Mouse (Mus musculus): ENCODE results near the gene Zmynd15. TPM values are rescaled to one million over a fixed set of nuclear protein-coding genes. Genes with fewer than 3 reads are reported as not detected.
"Not testable (repeated sequence)": the region's sequence is repeated elsewhere in the genome, so short reads cannot be mapped to it uniquely, and the experiment has no call there.

The Zmynd15 gene
- total RNA-seq, 4 experiments from 2014 or later = 1.7 to 4.3 (median 3.0) TPM

GRCm38 (mm10) chr11:70447373-70447772 lies 11.9 kb upstream of the Zmynd15 start:
- no peak for DNase-seq

DNA sequence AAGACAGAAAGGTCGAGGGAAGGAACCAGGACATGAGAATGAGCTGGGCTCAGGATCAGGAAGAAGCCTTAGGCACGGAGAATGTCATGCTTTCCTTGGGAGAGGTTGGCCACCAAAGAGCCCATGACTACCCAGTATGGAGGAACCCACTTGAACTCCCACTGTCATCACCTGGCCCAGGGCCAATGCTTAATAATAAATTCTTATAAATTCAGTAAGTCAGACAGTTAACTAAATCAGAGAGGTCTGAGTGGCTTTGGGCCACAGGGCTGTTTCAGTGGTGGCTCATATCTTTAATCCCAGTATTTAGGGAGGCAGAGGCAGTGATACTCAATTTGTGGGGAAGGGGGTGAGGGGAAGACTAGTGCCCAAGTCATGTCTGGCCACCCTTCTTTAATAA lies 8.3 kb upstream of the Zmynd15 start:
- no peak for DNase-seq

DNA sequence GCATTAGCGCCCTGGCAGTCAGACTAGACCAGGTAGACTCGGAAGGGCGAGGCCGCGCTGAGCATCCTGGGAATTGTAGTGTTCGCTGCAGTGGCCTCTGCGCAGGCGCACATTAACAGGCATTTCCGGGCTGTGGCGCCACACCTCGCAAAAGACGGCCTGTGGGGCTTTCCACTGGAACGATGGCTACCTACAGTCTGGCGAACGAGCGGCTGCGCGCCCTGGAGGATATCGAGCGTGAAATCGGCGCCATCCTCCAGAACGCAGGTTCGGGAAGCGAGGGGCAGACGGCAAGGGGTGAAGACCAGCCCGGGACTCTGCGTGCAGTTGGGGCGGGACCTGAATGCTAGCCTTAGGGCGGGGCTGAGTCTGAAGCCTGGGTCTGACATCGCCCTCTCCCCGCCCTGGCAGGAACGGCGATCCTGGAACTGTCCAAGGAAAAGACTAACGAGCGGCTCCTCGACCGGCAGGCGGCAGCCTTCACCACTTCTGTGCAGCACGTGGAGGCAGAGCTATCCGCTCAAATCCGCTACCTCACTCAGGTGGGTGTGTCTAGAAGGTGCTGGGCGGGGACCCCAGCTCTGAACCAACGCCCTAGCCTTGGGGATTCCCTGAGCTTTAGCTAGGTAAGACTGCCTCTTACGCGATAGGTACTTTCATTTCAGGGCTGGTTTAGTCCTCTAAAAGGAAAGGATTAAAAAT lies 7.3 kb upstream of the Zmynd15 start, which contains the start of gene Med11:
TSS of gene Med11 (plus strand) at position 123 of the 702 bp plus-strand sequence.
- DNase-seq = peak; percentile 96

DNA sequence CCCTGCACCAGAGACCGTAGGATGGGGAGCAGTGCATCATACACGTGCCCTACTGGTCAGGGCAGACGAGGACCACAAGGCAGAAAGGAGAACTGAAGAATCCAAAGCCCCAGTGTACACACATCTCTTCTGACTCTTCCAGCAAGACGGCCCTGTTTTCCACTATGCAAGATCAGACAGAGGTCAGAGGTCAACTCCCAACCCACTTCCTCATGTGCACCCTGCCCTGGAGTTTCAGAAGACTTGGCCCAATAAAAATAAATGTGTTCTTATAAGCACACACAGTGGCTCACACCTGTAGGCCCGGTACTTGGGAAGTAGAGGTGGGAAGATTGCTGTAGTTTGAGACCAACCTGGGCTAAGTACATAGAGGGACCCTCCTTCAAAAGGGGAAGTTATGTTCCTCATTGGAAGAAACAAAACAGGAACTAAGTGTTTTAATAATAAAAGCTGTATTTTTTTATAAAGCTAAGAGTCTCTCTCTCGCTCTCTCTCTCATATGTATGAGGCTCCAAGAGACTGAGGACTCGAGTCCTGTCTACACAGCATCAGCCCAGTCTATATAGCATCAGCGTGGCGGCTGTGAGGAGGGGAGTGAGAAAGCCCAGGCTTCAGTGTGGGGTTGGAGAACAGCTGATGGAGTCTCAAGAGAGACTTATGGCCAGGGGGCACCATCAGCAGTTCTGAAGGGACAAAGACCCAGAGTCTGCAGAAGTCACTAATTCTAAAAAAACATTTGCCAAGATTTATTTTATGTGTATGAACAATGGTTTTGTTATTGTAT lies 5.8 kb upstream of the Zmynd15 start:
- DNase-seq = no peak

- peak; percentile 34 for DNase-seq
Observed at GRCm38 (mm10) chr11:70459601-70460101, 418 bp downstream of the Zmynd15 start, which contains the start of gene Cxcl16. Cxcl16 (minus strand) TSS chr11:70459984.

DNA sequence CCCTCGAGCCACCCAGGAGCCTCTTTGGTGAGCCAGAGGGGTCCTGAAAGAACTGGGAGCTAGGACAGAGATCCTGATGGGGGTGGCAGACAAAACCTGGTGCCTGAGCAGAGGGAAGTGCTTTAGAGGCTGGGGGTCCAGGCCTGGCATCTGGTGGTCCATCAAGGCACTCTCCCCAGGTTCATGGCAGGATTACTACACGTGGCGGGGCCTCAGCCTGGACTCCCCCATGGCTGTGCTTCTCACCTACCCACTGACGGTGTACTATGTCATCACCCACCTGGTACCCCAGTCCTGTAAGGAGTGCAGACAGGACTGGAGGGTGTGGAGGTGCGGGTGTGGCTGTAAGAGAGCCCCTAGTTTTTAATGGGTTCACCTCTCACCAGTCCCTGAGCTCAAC lies 4.7 kb downstream of the Zmynd15 start:
- no peak for DNase-seq

GRCm38 (mm10) chr11:70465211-70465610 lies 6.0 kb downstream of the Zmynd15 start:
- no peak for DNase-seq

DNA sequence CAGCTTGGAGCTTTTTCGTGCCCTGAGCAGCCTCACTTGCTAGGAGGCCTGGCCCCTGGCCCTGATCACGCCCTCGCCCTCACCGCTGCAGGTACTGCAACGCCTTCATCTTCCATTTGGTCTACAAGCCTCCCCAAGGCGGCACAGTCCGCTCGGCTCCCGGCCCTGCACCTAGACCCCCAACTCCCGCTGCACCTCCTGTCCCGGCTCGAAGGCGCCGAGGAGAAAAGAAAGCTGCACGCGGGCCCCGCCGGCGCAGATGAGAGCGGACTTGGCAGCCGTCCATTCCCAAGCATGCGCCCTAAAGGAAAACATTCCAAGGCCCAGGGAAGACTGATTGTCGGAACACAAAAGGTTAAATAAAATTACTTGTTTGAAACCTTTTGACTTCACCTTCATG lies 6.6 kb downstream of the Zmynd15 start:
- no peak for DNase-seq

DNA sequence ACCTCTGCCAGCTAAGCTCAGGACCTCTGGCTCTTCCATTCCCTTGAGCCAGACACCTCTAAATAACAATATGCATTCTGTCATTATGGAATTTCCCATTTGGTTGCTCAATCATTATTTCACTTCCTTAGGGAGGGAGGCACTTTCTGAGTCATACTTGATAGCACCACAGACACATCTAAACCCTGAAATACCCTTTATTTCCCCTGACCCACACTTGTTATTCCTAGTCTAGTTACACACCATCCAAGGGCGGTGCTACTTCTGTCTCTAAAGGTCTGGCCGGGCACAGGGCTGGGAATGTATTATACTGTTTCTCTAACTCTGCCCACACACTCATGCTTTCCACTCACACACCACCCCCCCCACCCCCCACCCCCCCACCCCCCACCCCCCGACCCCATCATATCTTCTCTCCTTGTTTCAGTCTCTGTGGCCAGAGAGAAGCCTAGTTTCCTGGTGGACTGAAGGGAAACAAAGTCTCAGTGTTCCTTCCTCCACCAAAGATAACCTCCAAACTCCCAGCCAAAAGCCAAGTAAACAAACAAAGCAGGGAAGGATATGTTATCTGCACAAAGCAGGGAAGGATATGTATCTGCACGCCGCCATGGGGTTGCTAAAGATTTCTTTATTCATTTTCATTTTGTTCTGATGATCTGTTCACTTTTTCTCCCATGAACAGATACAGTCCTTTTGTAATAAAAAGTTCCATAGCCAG lies 8.8 kb downstream of the Zmynd15 start:
- no peak for DNase-seq

DNA sequence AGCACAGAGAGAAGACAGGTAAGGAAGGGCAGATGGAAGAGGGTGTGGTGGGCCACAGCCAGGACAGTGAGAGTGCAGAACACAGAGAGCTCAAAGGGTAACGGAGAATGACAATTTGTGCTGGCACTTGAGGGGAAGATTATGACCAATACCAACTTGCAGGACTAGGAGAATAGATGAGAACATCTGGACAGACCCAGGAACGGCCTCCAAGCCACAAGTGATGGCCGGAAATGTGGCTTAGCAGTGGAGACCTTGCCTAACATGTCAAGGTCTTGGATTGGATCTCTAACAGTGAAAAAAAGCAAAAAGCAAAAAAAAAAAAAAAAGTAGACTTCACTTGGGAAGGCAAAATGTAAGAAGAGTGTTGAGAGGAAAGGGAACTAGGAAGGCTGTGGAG lies 10.5 kb downstream of the Zmynd15 start:
- DNase-seq = no peak

DNA sequence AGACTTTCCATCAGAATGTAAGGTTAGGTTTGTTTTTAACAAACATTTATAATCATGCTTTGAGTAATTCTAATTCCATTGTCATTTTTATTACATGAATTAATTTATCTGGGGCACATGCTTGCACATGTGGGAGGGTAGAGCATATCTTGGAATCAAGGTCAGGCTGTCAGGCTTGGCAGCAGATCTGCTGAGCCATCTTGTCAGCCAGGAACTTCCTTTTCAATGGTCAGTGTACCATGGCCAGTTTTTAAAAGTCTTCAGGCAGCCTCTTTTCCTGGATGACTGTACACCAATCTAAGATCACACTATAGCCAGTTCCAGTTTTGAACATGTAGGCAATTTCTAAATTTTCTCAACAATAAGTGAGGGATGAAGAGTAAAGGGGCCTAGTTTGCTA lies 13.5 kb downstream of the Zmynd15 start:
- DNase-seq = peak; percentile 36

DNA sequence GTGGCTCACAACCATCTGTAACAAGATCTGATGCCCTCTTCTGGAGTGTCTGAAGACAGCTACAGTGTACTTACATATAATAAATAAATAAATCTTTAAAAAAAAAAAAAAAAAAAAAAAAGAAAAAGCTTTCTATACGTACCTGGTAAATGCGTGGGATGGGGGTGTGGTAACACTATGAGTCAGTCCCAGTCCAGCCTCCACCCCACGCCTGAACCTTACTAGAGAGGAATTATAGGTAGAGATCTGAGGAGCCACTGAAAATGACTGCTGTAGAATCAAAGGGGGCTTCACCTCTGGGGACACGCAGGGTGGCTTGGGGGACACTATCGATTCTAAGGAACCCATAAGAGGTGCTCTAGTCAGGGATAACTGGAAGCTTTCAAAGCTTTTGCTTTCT lies 14.1 kb downstream of the Zmynd15 start:
- DNase-seq = not testable (repeated sequence)

GRCm38 (mm10) chr11:70474872-70475534 lies 15.8 kb downstream of the Zmynd15 start:
- DNase-seq = no peak

DNA sequence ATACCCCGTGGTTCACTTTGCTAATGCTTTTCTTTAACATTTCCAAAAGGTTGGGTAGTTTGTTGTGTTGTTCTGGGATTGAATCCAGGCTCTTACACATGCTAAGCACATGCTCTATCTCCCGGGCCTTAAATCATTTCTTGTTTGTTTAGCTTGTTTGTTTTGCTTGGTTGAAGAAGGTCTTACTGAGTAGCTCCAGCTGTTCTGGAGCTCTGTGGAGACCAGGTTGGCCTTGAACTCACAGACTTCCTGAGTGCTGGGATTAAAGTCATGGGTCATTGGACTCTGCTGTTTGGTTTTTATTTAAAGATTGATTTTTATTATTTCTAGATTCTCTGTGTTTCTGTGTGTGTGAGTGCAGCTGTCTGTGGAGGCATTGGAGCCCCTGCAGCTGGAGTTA lies 26.3 kb downstream of the Zmynd15 start:
- DNase-seq = no peak

DNA sequence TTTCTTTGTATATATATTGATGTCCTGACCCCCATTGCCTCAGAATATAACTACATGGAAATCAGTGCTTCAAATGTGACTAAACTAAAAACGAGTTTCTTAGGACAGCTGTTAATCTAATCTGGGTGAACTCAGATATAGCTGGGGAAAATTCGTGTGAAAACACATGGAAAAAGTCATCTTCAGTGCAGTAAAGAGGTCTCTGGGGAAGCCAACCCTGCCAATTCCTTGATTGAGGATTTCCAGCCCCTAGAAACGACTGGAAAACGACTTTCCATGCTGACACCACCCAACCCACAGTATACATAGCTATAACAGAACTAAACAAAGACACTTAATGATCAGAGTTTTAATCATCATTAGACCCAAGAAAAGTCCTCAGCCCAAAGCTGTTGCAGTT lies 28.6 kb downstream of the Zmynd15 start:
- DNase-seq = no peak

GRCm38 (mm10) chr11:70489138-70489537 lies 29.9 kb downstream of the Zmynd15 start:
- DNase-seq = no peak

- no peak for DNase-seq
Observed at GRCm38 (mm10) chr11:70489684-70490083, 30.5 kb downstream of the Zmynd15 start.

DNA sequence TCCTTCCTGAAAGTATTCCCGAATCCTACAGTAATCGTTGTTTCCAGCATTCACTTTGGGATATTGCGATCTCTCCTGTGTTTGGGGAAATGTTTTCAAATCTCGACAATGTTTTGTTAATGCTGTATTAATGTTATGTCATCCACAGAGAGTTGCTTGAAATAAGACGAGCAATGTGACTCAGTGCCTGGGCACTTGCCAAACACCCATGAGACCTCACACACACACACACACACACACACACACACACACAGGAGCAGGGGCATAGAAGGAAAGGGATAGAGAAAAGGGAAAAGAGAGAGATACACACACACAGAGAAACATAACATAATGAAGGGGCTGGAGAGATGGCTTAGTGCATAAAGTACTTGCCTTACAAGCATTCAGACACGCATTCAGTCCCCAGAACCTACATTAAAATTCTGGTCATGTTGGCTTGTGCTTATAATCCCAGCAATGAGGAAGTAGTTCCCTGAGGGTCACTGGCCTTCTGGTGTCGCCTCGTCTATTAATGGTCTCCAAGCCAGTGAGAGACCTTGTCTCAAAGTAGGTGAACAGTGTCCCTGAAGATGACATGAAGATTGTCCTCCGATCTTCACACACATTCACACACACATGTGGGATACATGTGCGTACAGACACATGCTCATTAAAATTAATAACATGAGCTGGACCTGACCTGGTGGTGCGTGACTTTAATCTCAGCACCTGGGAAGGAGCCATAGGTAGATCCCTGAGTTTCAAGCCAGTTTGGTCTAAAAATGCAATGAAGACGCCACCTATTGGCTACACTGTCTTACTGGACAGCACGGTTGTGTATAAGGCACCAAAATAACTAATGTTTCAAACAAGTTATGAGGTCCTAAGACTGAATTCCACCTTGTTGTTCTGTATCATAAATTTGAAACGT lies 40.6 kb downstream of the Zmynd15 start:
- DNase-seq = peak; percentile 41

- DNase-seq = no peak
Observed at GRCm38 (mm10) chr11:70500476-70500812, 41.2 kb downstream of the Zmynd15 start.

DNA sequence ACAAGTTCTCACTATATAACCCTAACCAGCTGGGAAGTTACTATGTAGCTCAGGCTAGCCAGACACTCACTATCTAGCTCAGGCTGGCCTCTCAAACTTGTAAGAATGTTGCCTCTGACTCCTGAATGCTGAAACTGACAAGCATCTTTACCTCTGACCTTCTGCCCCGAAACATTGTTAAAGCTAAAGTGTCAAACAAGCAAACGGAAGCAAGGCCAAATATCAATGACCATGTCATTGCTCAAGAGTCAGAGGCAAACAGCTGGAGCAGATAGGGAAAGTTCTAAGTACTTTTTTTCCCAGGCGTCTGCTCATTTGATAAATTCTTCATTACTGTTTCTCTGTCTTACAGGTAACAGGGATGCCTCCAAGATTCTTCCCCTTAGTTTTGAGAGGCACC lies 42.8 kb downstream of the Zmynd15 start:
- DNase-seq = no peak

- no peak for DNase-seq
Observed at GRCm38 (mm10) chr11:70504970-70505369, 45.7 kb downstream of the Zmynd15 start, which contains the start of gene Tm4sf5. Tm4sf5 (plus strand) TSS chr11:70505244.
